Mouse (Mus musculus) T-cell, adult 2 months (primary cell): Measurements from ENCODE around the gene Gm6583.
"Not testable (repeated sequence)": the region's sequence is repeated elsewhere in the genome, so short reads cannot be mapped to it uniquely, and the experiment has no call there.

Experiments used
- DNase-seq: peaks from one replicate; pipeline ENCODE4 v3.0.0; 2022; ENCODE audit warnings: low spot score

Gene Gm6583

GRCm38 (mm10) chr5:112324637-112325545, 30.9 kb downstream of the Gm6583 start:
- peak; percentile 78 for DNase-seq

GRCm38 (mm10) chr5:112323246-112323645, 32.6 kb downstream of the Gm6583 start:
- DNase-seq: no peak

GRCm38 (mm10) chr5:112321376-112321775, 34.5 kb downstream of the Gm6583 start:
- DNase-seq: no peak

GRCm38 (mm10) chr5:112320936-112321335, 34.9 kb downstream of the Gm6583 start:
- no peak for DNase-seq

- no peak for DNase-seq
Observed at GRCm38 (mm10) chr5:112320379-112320778, 35.5 kb downstream of the Gm6583 start.

- DNase-seq: not testable (repeated sequence)
Observed at GRCm38 (mm10) chr5:112319343-112319742, 36.5 kb downstream of the Gm6583 start.

- DNase-seq: no peak
Observed at GRCm38 (mm10) chr5:112317328-112317727, 38.5 kb downstream of the Gm6583 start.

GRCm38 (mm10) chr5:112316468-112316867, 39.4 kb downstream of the Gm6583 start:
- no peak for DNase-seq

- no peak for DNase-seq
Observed at GRCm38 (mm10) chr5:112313222-112313885, 42.5 kb downstream of the Gm6583 start.

- no peak for DNase-seq
Observed at GRCm38 (mm10) chr5:112305842-112306241, 50.0 kb downstream of the Gm6583 start.
